Mouse (Mus musculus): ENCODE measurements around the gene B230104I21Rik. TPM values are rescaled to one million over a fixed set of nuclear protein-coding genes. Genes with fewer than 3 reads are reported as not detected.

B230104I21Rik gene
- polyA plus RNA-seq, 1 experiment from 2014 or later, result 0.33 TPM

- Histone ChIP-seq H3K36me3 (peaks cover 8% of the 10 kb centered on the region; the same call in 1 of the 2 replicates), H3K4me3 (replicated peaks) (no peak overlapping the region), H3K4me2 (no peak overlapping the region), H3K27me3 (no peaks in the 10 kb centered on the region), H3K4me1 (replicated peaks) (peaks cover 51% of the 10 kb centered on the region), H3K27ac (peak overlapping the region; percentile 74), H3K9ac (replicated peaks) (no peak overlapping the region), H3K9me3 (no peaks in the 10 kb centered on the region)
- peak; percentile 60; the same call in 1 of the 2 replicates for ATAC-seq (ENCODE audit: insufficient number of reproducible peaks, insufficient read depth, low FRiP score, low TSS enrichment, low read depth)
- WGBS, result 23% methylated on average over 13 of the region's 13 CpGs
Measured at GRCm38 (mm10) chr4:154371542-154372247, 35.8 kb downstream of the B230104I21Rik start.

DNA sequence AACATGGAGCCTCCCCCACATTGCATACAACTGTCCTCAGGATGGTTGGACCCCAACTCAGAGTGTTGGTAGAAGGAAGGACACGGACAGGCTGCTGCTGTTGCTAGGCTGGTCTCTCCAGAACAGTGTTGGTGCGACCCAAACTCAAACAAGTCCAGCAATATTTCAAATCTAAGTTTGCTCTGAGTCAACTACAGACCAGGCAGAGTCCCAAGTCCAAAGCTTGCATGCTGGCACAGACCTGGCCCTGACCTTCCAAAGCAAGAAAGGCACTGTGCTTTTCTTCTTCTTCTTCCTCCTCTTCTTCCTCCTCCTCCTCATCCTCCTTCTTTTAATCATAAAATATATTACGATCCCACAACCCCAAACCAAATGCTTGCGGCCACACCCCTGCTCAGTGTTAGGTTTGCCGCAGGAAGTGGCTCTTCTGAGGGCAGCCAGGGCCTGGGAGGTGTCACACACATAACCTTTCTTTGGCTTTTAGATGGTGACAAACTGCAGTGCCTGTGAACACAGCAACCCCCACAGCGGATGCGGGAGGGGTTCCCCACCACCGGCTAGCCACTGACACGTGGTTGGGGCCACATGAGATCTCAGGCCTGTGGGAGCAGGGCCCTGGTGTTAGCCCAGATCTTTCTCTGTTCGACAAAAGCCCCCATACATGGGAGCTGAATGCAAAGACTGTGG lies 40.2 kb downstream of the B230104I21Rik start:
- Histone ChIP-seq H3K36me3 (0 out of 2 replicates have a peak, but pooled peaks cover 7% of the 10 kb centered on the region), H3K4me2 (no peak overlapping the region), H3K4me1 (replicated peaks) (peaks cover 38% of the 10 kb centered on the region), H3K9me3 (no peaks in the 10 kb centered on the region), H3K27me3 (no peaks in the 10 kb centered on the region), H3K4me3 (replicated peaks) (no peak overlapping the region), H3K9ac (replicated peaks) (no peak overlapping the region), H3K27ac (no peak overlapping the region)
- 79% methylated on average over 10 of the region's 10 CpGs for WGBS
- ATAC-seq (ENCODE audit: insufficient number of reproducible peaks, insufficient read depth, low FRiP score, low TSS enrichment, low read depth), result no peak

DNA sequence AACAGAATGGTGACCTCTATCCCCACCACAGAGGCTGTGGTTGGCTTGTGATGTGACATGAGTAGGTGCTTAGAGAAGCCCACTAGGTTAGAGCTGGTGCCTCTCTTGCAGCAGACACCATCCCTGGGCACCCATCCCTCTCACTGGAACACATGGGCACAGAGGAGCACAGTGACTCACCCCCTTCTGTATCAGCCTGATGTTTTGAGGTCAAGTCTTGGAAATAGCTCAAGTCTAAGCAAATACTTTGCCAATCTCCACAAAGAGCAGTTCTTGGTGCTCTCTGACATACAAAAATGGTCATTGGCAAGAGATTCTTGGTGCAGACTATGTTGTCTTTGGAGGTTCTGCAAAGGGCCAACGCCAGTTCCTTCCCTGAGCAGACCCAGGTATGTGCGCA lies 42.9 kb downstream of the B230104I21Rik start:
- Histone ChIP-seq H3K4me2 (no peak overlapping the region), H3K4me3 (replicated peaks) (no peak overlapping the region), H3K9ac (replicated peaks) (no peak overlapping the region), H3K4me1 (replicated peaks) (peaks cover 14% of the 10 kb centered on the region; the same call in 1 of the 2 replicates), H3K9me3 (no peaks in the 10 kb centered on the region), H3K27ac (no peak overlapping the region), H3K27me3 (no peaks in the 10 kb centered on the region), H3K36me3 (0 out of 2 replicates have a peak, but pooled peaks cover 13% of the 10 kb centered on the region)
- no peak for ATAC-seq (ENCODE audit: insufficient number of reproducible peaks, insufficient read depth, low FRiP score, low TSS enrichment, low read depth)
- WGBS, result 100% methylated on average over 2 of the region's 2 CpGs

DNA sequence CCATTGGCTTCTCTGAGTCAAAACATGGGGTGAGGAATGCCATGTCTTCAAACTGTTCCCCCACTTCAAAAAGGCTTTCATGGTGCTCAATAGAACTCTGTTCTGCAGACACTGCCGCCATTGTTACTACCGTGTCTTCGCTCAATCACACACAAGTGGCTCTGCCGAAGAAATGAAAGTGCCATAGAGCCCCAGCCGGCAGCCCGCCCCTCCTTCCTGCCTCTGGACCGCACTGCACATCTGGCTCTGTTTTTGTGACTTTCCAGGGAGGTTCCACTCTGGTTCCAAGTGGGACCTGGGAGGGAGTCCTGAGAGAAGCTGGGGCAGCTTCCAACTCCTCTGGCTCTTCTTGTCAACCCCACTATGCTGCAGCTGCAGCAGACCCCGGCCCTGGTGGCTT lies 49.3 kb downstream of the B230104I21Rik start:
- H3K36me3 ChIP-seq, result 0 out of 2 replicates have a peak, but pooled peaks cover 10% of the 10 kb centered on the region
- 0 out of 2 replicates have a peak overlapping the region, but pooled peaks have one; percentile 31 for H3K9ac ChIP-seq (replicated peaks)
- ATAC-seq (ENCODE audit: insufficient number of reproducible peaks, insufficient read depth, low FRiP score, low TSS enrichment, low read depth), result no peak
- peaks cover 3% of the 10 kb centered on the region; the same call in 1 of the 2 replicates for H3K27me3 ChIP-seq
- peak overlapping the region; percentile 80 for H3K27ac ChIP-seq
- 0 out of 2 replicates have a peak overlapping the region, but pooled peaks have one; percentile 15 for H3K4me2 ChIP-seq
- 35% methylated on average over 8 of the region's 8 CpGs for WGBS
- H3K4me3 ChIP-seq (replicated peaks), result no peak overlapping the region
- peaks cover 65% of the 10 kb centered on the region for H3K4me1 ChIP-seq (replicated peaks)
- H3K9me3 ChIP-seq, result no peaks in the 10 kb centered on the region

- Histone ChIP-seq H3K4me3 (replicated peaks) (no peak overlapping the region), H3K27ac (peak overlapping the region; percentile 80; the same call in 1 of the 2 replicates)
- WGBS, result 21% methylated on average over 2 of the region's 2 CpGs
Measured at GRCm38 (mm10) chr4:154385918-154386317, 50.0 kb downstream of the B230104I21Rik start.

GRCm38 (mm10) chr4:154386810-154387209 lies 50.9 kb downstream of the B230104I21Rik start:
- H3K27ac ChIP-seq, result peak overlapping the region; percentile 74
- ATAC-seq (ENCODE audit: insufficient number of reproducible peaks, insufficient read depth, low FRiP score, low TSS enrichment, low read depth), result no peak
- H3K9me3 ChIP-seq, result no peaks in the 10 kb centered on the region
- no peak overlapping the region for H3K9ac ChIP-seq (replicated peaks)
- peaks cover 76% of the 10 kb centered on the region for H3K4me1 ChIP-seq (replicated peaks)
- no peak overlapping the region for H3K4me3 ChIP-seq (replicated peaks)
- 30% methylated on average over 8 of the region's 8 CpGs for WGBS
- H3K4me2 ChIP-seq, result no peak overlapping the region
- H3K36me3 ChIP-seq, result 0 out of 2 replicates have a peak, but pooled peaks cover 10% of the 10 kb centered on the region
- H3K27me3 ChIP-seq, result peaks cover 3% of the 10 kb centered on the region; the same call in 1 of the 2 replicates

More at GRCm38 (mm10) chr4:154385918-154386317, 50.0 kb downstream of the B230104I21Rik start:
- H3K9me3 ChIP-seq, result no peaks in the 10 kb centered on the region
- no peak overlapping the region for H3K9ac ChIP-seq (replicated peaks)
- H3K4me2 ChIP-seq, result no peak overlapping the region
- H3K36me3 ChIP-seq, result 0 out of 2 replicates have a peak, but pooled peaks cover 10% of the 10 kb centered on the region
- ATAC-seq (ENCODE audit: insufficient number of reproducible peaks, insufficient read depth, low FRiP score, low TSS enrichment, low read depth), result no peak
- H3K27me3 ChIP-seq, result peaks cover 3% of the 10 kb centered on the region; the same call in 1 of the 2 replicates
- peaks cover 72% of the 10 kb centered on the region for H3K4me1 ChIP-seq (replicated peaks)

DNA sequence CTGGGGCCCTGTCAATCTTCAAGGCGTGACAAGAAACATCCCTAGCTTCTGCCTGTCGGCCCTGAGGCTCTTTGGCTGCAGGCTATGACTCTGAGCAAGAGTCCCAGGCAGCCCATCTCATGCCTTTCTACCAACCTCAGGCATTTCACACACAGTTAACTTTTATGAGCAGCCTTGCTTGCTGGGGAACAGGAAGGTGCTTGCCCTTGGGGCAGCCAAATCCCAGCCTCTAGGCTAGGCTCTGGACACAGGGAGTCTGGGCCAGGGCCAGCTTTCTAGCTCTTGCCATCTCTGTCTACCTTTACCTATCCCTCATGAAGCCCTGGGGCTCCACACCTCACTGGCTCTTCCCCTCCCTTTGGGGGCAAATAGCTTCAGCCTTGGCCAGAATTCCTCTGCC lies 53.7 kb downstream of the B230104I21Rik start:
- no peak for ATAC-seq (ENCODE audit: insufficient number of reproducible peaks, insufficient read depth, low FRiP score, low TSS enrichment, low read depth)
- H3K9ac ChIP-seq (replicated peaks), result no peak overlapping the region
- 0 out of 2 replicates have a peak, but pooled peaks cover 5% of the 10 kb centered on the region for H3K36me3 ChIP-seq
- WGBS, result 28% methylated on average over 2 of the region's 2 CpGs
- H3K9me3 ChIP-seq, result no peaks in the 10 kb centered on the region
- H3K4me3 ChIP-seq (replicated peaks), result no peak overlapping the region
- no peak overlapping the region for H3K4me2 ChIP-seq
- peak overlapping the region; percentile 89 for H3K27ac ChIP-seq
- peaks cover 3% of the 10 kb centered on the region; the same call in 1 of the 2 replicates for H3K27me3 ChIP-seq
- H3K4me1 ChIP-seq (replicated peaks), result peaks cover 100% of the 10 kb centered on the region

DNA sequence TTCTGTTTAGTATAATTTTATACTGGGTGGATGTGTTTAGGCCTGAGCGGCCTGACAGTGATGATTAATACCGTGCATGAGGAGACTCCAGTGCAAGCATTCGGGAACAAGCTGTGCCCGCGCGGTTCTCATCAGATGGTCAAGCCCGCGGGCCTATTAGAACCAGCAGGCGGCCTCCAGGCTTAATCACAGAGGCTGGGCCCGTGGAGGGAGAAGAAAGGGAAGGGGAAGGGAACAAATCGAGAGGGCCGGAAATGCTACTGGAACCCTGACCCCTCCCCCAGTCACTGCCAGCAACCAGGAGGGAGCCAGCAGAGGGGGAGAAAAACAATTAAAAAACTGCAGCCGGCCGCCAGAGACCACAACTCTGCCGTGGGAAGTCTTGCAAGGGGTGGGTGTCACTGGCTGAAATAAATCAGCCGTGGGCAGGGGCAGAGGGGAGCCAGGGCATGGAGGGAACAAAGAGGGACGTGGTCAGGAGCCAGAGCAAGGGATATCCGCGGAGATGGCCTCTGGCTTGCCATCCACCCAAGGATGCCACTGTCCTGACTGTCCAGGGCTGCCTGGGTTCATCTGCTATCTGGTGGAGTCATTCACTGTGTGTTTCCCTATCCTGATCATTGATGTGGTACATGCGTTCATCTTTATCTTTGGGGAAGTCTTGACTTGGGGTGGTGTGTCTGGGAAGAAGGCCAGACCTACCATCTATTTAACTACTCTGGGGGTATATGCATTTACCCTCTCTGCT lies 54.6 kb downstream of the B230104I21Rik start:
- Histone ChIP-seq H3K4me1 (replicated peaks) (peaks cover 98% of the 10 kb centered on the region), H3K27me3 (peaks cover 3% of the 10 kb centered on the region; the same call in 1 of the 2 replicates), H3K4me3 (replicated peaks) (no peak overlapping the region), H3K36me3 (0 out of 2 replicates have a peak, but pooled peaks cover 5% of the 10 kb centered on the region), H3K4me2 (peak overlapping the region; percentile 40), H3K9me3 (no peaks in the 10 kb centered on the region), H3K27ac (peak overlapping the region; percentile 89), H3K9ac (replicated peaks) (peak overlapping the region; percentile 34; the same call in 1 of the 2 replicates)
- ATAC-seq (ENCODE audit: insufficient number of reproducible peaks, insufficient read depth, low FRiP score, low TSS enrichment, low read depth), result no peak
- 4% methylated on average over 20 of the region's 20 CpGs for WGBS

DNA sequence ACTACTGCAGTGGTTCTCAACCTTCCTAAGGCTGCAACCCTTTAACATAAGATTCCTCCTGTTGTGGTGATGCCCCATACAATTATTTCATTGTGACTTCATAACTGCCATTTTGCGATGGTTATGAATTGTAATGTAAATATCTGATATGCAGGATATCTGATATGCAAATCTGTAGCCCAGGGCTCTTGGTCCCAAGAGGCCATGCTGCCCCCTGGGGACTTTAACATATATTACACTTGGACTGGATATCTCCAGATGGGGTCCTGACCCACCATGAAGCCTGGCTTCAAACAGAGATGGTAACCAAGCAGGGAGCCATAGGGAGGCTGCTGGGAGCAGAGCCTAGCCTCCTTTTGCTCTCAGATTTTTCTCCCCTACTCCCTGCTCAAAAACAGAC lies 56.7 kb downstream of the B230104I21Rik start:
- WGBS, result 89% methylated on average over 1 of the region's 1 CpGs
- 0 out of 2 replicates have a peak, but pooled peaks cover 5% of the 10 kb centered on the region for H3K36me3 ChIP-seq
- ATAC-seq (ENCODE audit: insufficient number of reproducible peaks, insufficient read depth, low FRiP score, low TSS enrichment, low read depth), result no peak
- H3K27ac ChIP-seq, result peak overlapping the region; percentile 69; the same call in 1 of the 2 replicates
- H3K4me2 ChIP-seq, result no peak overlapping the region
- H3K9ac ChIP-seq (replicated peaks), result no peak overlapping the region
- H3K4me1 ChIP-seq (replicated peaks), result peaks cover 91% of the 10 kb centered on the region
- no peak overlapping the region for H3K4me3 ChIP-seq (replicated peaks)
- no peaks in the 10 kb centered on the region for H3K9me3 ChIP-seq
- H3K27me3 ChIP-seq, result peaks cover 3% of the 10 kb centered on the region; the same call in 1 of the 2 replicates

DNA sequence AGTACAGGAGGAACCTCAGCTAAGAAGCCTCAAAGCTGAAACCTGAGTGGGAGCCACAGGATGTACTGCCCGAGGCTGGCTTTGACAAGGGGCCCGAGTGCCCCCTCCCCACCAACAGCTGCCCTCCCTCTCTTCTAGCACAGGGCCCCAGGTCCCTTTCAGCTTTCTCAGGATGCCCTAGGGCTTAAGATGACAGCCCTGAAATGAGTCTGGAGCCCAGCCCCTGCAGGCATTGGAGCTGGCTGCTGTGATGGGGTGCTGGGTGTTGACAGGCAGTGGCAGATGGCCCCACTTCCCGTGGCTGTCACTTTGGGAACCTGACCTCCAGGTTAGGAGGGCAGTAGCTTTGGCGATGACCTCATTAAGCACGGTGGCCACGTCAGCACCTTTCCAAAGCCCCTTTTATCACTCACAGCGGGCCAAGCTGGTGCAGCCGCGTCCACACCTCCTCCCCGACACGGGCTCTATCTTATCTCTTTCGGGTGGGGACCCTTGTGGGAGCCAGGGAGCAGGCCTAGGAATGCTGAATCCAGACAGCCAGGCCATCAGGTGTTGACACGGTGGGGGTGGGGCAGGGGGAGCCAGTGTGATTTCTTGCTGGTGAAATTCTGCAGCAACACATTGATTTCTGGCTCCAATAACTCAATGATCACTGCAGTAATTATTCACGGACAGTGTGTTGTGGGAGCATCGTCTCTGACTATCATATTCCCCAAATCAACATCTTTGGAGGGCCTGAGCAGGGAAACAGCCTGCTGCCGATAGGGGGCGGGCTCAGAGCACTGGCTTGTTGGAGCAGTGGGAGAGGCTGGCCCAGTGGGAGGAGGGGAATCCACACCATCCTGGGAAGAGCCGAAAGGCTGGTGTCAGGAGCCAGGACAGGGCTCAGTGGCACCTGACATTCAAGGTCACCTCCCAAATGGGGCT lies 57.5 kb downstream of the B230104I21Rik start:
- peak overlapping the region; percentile 69 for H3K27ac ChIP-seq
- WGBS, result 12% methylated on average over 18 of the region's 18 CpGs
- peaks cover under 1% of the 10 kb centered on the region; the same call in 1 of the 2 replicates for H3K27me3 ChIP-seq
- no peak overlapping the region for H3K4me2 ChIP-seq
- H3K9ac ChIP-seq (replicated peaks), result peak overlapping the region; percentile 1; the same call in 1 of the 2 replicates
- no peaks in the 10 kb centered on the region for H3K9me3 ChIP-seq
- no peak for ATAC-seq (ENCODE audit: insufficient number of reproducible peaks, insufficient read depth, low FRiP score, low TSS enrichment, low read depth)
- H3K4me1 ChIP-seq (replicated peaks), result peaks cover 83% of the 10 kb centered on the region
- H3K4me3 ChIP-seq (replicated peaks), result no peak overlapping the region
- H3K36me3 ChIP-seq, result 0 out of 2 replicates have a peak, but pooled peaks cover 2% of the 10 kb centered on the region
